Mouse (Mus musculus) activated CD4-positive, CD25-positive, alpha-beta regulatory T cell, adult 4 months (primary cell): ENCODE measurements around the gene Col4a3bp. TPM values are rescaled to one million over a fixed set of nuclear protein-coding genes. Genes with fewer than 3 reads are reported as not detected.

Experiments used
- polyA plus RNA-seq, 2 experiments: library from polyadenylated mRNA; unstranded; fragments of 100-300 nt; shearing (Covaris generic); gene quantifications; one replicate each; pipeline ENCODE4 v1.2.1; 2017

Col4a3bp gene
- polyA plus RNA-seq, 2 experiments from 2014 or later: 5.6 to 8.7 TPM

Other genes starting within 250 kb of the Col4a3bp start
- 10 to 100 TPM in 1 of 2 experiments, 1 to 10 TPM in 1; 9.6 to 12.0 TPM for gene Poc5, start 154.3 kb upstream of the Col4a3bp start, polyA plus RNA-seq
- gene Ankdd1b, start 71.4 kb upstream of the Col4a3bp start, polyA plus RNA-seq: not detected
- not detected for gene Gm17622, start 51.9 kb upstream of the Col4a3bp start, polyA plus RNA-seq
- gene Polk, start within 50 bp of the Col4a3bp start, polyA plus RNA-seq: 10 to 100 TPM; 23.3 to 28.0 TPM
- gene Hmgcr, start 128.3 kb downstream of the Col4a3bp start, polyA plus RNA-seq: 10 to 100 TPM; 64.0 to 68.0 TPM
- under 1 TPM in 1 of 2 experiments, not detected in 1; 0.11 TPM for gene Ankrd31, start 205.7 kb downstream of the Col4a3bp start, polyA plus RNA-seq